Mouse (Mus musculus) midbrain, embryonic 11.5 days (tissue): ENCODE results near the gene Nolc1. TPM values are rescaled to one million over a fixed set of nuclear protein-coding genes. Genes with fewer than 3 reads are reported as not detected.

Experiments used
- ATAC-seq: fragments of 200-750 bp; cut with Nextera tagmentation; 2 replicates; pipeline ENCODE4 v1.8.0; 2017; ENCODE audit warnings: moderate TSS enrichment, moderate library complexity; ENCODE audit not compliant: low FRiP score
- DNase-seq: peaks from one replicate; pipeline ENCODE4 v3.0.0; 2015; ENCODE audit warnings: low spot score; ENCODE audit errors: missing footprints
- H3K27ac ChIP-seq: fragments of 300-500 bp; sonication (generic); 2 replicates; pipeline ENCODE4 v1.5.1; 2014; ENCODE audit warnings: low read depth, low read length
- H3K27me3 ChIP-seq: fragments of 300-500 bp; sonication (generic); 2 replicates; pipeline ENCODE4 v1.6.1; 2014; ENCODE audit warnings: mild to moderate bottlenecking, low read length, moderate library complexity, mixed read lengths; ENCODE audit not compliant: control insufficient read depth, insufficient read depth
- H3K36me3 ChIP-seq: fragments of 300-500 bp; sonication (generic); 2 replicates; pipeline ENCODE4 v1.6.1; 2014; ENCODE audit warnings: mild to moderate bottlenecking, low read length, moderate library complexity, mixed read lengths; ENCODE audit not compliant: control insufficient read depth, insufficient read depth
- H3K4me1 ChIP-seq: fragments of 300-500 bp; sonication (generic); 2 replicates; pipeline ENCODE4 v1.6.1; 2014; ENCODE audit warnings: low read length; ENCODE audit not compliant: control insufficient read depth, insufficient read depth
- H3K4me2 ChIP-seq: fragments of 300-500 bp; sonication (generic); 2 replicates; pipeline ENCODE4 v1.6.1; 2014; ENCODE audit warnings: mild to moderate bottlenecking, moderate library complexity
- H3K4me3 ChIP-seq: fragments of 300-500 bp; sonication (generic); 2 replicates; pipeline ENCODE4 v1.5.1; 2014; ENCODE audit warnings: low read depth, low read length
- H3K9ac ChIP-seq: fragments of 300-500 bp; sonication (generic); 2 replicates; pipeline ENCODE4 v1.6.1; 2014; ENCODE audit warnings: low read length
- H3K9me3 ChIP-seq: fragments of 300-500 bp; sonication (generic); 2 replicates; pipeline ENCODE4 v1.6.1; 2016; ENCODE audit warnings: low read length; ENCODE audit not compliant: control insufficient read depth
- WGBS: fragments of 180-500 bp; shearing (Covaris S2); extraction: QIAGEN DNeasy Blood & Tissue Kit; methylation state at CpG from one replicate; pipeline ENCODE4 v1.1.7; 2014; 5-methylcytosine and 5-hydroxymethylcytosine counted together
- polyA plus RNA-seq: library from polyadenylated mRNA; unstranded; fragments of >200 nt; fragmentation: Nextera tagmentation; extraction: Ambion mirVana; gene quantifications from 2 replicates; pipeline ENCODE4 v1.2.1, GENCODE M21; 2014

Gene Nolc1
- polyA plus RNA-seq, 1 experiment from 2014 or later: 115 TPM

DNA sequence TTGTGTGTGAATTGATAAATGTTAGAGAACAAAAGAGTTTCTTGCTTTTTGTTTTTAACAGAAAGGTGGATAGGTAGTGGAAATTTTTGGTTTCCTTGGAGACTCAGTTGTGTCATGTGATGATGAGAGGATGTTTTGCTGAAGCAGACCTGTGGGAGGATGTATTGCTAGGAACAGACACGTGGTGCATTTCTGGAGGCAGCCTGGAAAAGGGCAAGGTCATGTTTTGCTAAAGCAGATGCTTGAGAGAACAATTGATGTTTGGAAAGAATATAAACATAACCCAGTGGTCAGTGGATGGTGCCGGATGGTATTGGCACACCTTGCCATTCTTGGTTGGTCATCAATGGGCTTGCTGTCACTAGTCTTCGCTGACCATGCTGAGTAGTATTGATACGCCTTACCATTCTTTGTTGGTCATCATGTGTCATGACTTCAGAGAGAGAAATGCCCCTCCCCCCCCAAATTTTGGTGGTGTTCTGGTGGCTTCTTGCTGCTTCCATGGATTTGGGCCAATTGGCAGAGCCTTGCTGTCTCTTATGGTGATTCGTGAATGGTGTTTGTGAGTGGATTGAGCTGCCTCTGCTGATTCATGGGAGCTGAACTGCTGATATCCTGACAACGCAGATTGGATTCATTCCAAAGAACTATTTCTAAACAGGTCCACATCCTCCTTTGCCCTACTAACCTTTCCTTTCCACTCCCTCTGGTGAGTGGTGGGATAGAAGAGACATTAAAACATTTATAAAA lies 27.9 kb downstream of the Nolc1 start:
- 90% methylated on average over 6 of the region's 6 CpGs for WGBS

DNA sequence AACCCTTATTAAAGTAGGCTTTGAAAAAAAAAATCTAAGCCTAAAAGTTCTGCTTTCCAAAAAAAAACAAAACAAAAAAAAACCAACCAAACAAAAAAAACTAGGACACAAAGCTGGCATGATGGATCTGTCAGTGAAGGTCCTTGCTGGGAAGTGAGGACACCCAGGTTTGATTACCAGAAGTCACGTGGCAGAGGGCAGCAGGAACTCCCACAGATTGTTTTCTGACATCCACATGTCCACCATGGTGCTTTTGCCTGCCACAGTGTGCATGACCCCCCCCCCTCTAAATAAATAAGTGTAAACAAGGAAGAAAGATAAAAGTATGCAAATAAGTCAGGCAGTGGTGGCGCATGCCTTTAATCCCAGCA lies 28.5 kb downstream of the Nolc1 start:
- Histone ChIP-seq H3K36me3 (no peaks in the 10 kb centered on the region), H3K4me1 (no peaks in the 10 kb centered on the region), H3K27me3 (no peaks in the 10 kb centered on the region), H3K27ac (no peak overlapping the region), H3K9ac (no peak overlapping the region), H3K4me2 (no peak overlapping the region), H3K4me3 (no peak overlapping the region), H3K9me3 (no peaks in the 10 kb centered on the region)
- DNase-seq (no peak), ATAC-seq (no peak)
- 83% methylated on average over 2 of the region's 2 CpGs for WGBS

More for the DNA sequence above, 27.9 kb downstream of the Nolc1 start:
- ATAC-seq: no peak
- no peaks in the 10 kb centered on the region for H3K4me1 ChIP-seq
- no peaks in the 10 kb centered on the region for H3K36me3 ChIP-seq
- DNase-seq: no peak
- H3K9me3 ChIP-seq: no peaks in the 10 kb centered on the region
- H3K4me2 ChIP-seq: no peak overlapping the region
- H3K9ac ChIP-seq: no peak overlapping the region
- H3K27me3 ChIP-seq: no peaks in the 10 kb centered on the region
- H3K4me3 ChIP-seq: no peak overlapping the region
- H3K27ac ChIP-seq: no peak overlapping the region

DNA sequence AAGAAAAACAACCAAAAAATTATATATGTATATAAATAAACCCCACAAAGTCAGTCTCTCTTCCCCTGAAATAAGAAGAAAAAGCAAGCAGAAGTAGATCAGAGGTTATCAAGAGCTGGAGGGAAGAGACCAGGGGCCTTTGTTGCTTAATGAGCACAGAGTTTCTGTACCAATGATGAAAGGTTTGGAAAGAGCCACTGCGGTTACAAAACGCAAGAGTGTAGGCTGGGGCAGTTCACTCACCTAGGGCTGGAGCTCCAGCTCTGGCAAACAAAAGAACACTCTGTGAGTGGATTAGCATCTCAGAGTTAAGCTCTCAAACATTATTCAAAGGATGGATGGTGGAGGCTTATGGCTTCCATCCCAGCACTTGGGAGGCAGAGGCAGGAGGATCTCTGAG lies 34.6 kb downstream of the Nolc1 start:
- no peaks in the 10 kb centered on the region for H3K9me3 ChIP-seq
- H3K9ac ChIP-seq: no peak overlapping the region
- no peak overlapping the region for H3K27ac ChIP-seq
- H3K4me1 ChIP-seq: no peaks in the 10 kb centered on the region
- no peaks in the 10 kb centered on the region for H3K27me3 ChIP-seq
- ATAC-seq (no peak), DNase-seq (no peak)
- H3K4me2 ChIP-seq: no peak overlapping the region
- no peak overlapping the region for H3K4me3 ChIP-seq
- 69% methylated on average over 2 of the region's 2 CpGs for WGBS
- H3K36me3 ChIP-seq: no peaks in the 10 kb centered on the region

DNA sequence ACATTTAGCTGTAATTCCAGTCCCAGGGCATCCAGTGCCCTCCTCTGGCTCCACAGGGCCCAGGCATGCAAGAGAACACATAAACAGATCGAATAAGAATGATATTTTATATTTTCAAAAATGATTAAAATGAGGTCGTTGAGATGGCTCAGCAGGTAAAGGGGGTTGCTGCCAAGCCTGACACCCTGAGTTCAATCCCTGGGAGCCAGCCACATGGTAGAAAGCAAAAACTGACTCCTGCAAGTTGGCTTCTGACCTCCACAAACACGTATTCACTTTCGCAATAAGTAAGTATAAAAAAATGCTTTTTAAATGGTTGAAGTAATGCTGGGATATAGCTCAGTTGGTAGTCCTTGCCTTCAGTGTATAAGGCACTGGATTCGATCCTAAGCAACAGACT lies 35.1 kb downstream of the Nolc1 start:
- Histone ChIP-seq H3K4me2 (no peak overlapping the region), H3K36me3 (no peaks in the 10 kb centered on the region), H3K4me1 (no peaks in the 10 kb centered on the region), H3K4me3 (no peak overlapping the region), H3K27me3 (no peaks in the 10 kb centered on the region), H3K9me3 (no peaks in the 10 kb centered on the region), H3K9ac (no peak overlapping the region), H3K27ac (no peak overlapping the region)
- 91% methylated on average over 5 of the region's 5 CpGs for WGBS
- ATAC-seq (no peak), DNase-seq (no peak)

DNA sequence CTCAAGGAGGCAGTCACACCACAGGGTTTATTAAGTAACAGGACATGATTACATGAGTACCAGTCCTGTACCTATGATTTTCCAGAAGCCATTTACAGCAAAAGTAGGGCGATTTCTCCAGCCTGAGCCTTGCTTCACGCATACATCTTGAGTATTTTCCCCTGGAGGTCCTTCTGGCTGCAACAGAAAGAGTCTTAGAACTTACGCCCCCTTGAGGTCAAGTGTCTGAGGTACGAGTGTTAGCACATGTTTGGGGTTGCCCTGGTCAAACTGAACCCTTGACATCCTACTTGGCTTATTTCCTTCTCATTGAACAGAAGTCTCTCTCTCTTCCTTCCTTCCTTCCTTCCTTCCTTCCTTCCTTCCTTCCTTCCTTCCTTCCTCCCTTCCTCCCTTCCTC lies 39.0 kb downstream of the Nolc1 start:
- no peak for DNase-seq
- no peaks in the 10 kb centered on the region for H3K36me3 ChIP-seq
- no peak overlapping the region for H3K27ac ChIP-seq
- no peak overlapping the region for H3K9ac ChIP-seq
- no peaks in the 10 kb centered on the region for H3K4me1 ChIP-seq
- no peaks in the 10 kb centered on the region for H3K27me3 ChIP-seq
- H3K4me2 ChIP-seq: no peak overlapping the region
- no peak overlapping the region for H3K4me3 ChIP-seq
- no peak for ATAC-seq
- 65% methylated on average over 4 of the region's 4 CpGs for WGBS
- no peaks in the 10 kb centered on the region for H3K9me3 ChIP-seq

DNA sequence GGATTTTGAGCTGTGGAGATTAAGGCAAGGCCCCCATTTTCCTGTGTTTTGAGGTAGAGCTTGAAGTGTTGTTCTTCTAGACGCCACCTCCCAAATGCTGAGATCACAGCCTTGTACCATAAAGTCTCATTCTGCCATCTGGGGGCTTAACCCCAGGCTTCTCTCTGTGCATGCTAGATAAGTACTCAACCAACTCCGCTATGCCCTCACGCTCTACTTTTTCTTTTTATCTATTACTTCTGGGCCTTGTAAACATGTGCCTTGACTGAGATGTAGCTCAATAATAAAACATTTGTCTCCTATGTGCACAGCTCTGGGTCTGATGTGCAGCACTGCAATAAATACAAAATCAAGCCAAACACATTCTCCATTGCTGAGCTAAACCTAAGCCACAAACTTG lies 43.8 kb downstream of the Nolc1 start:
- no peaks in the 10 kb centered on the region for H3K36me3 ChIP-seq
- no peak overlapping the region for H3K27ac ChIP-seq
- H3K9ac ChIP-seq: no peak overlapping the region
- H3K9me3 ChIP-seq: no peaks in the 10 kb centered on the region
- ATAC-seq (no peak), DNase-seq (peak; percentile 26)
- H3K27me3 ChIP-seq: no peaks in the 10 kb centered on the region
- H3K4me3 ChIP-seq: no peak overlapping the region
- WGBS: 95% methylated on average over 3 of the region's 3 CpGs
- H3K4me1 ChIP-seq: no peaks in the 10 kb centered on the region
- no peak overlapping the region for H3K4me2 ChIP-seq

DNA sequence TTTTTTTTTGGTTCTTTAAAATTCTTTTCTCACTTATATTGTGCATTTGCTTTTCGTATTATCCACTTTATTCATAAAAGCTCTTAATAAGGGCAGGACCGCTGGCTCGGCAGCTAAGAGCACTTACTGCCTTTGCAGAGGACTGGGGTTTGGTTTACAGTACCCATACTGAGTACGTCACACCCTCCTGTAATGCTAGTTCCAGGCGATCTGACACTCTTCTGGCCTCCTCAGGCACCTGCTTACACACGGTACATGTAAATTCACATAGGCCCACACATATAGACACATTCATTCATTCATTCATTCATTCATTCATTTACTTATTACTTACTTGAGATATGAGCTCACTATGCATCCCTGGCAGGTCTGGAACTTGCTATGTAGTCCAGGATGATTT lies 45.2 kb downstream of the Nolc1 start:
- 82% methylated on average over 6 of the region's 6 CpGs for WGBS
- Histone ChIP-seq H3K27ac (no peak overlapping the region), H3K4me1 (no peaks in the 10 kb centered on the region), H3K27me3 (no peaks in the 10 kb centered on the region), H3K4me2 (no peak overlapping the region), H3K36me3 (no peaks in the 10 kb centered on the region), H3K4me3 (no peak overlapping the region), H3K9me3 (no peaks in the 10 kb centered on the region), H3K9ac (no peak overlapping the region)
- ATAC-seq (no peak), DNase-seq (peak; percentile 51)

DNA sequence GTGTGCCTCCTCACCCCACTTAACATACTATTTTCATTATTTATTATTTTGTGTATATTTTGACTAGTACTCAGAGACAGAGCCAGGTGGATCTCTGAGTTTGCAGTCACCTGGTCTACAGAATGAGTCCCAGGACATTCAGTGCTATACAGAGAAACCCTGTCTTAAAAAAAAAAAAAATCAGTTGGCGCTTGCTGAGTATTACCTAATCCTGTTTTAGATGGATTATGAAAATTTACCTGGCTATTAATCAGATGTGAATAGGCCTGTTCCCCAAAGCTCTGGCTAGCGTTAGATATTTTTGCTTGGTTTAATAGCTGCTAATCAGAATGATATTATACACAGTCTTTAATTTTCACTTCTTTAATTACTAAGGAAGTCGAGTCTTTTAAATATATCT lies 48.2 kb downstream of the Nolc1 start:
- Histone ChIP-seq H3K27me3 (no peaks in the 10 kb centered on the region), H3K9ac (no peak overlapping the region), H3K4me1 (no peaks in the 10 kb centered on the region), H3K9me3 (no peaks in the 10 kb centered on the region), H3K4me3 (no peak overlapping the region), H3K4me2 (no peak overlapping the region), H3K36me3 (no peaks in the 10 kb centered on the region), H3K27ac (no peak overlapping the region)
- no peak for ATAC-seq
- DNase-seq: peak; percentile 64
- WGBS: 84% methylated on average over 3 of the region's 3 CpGs

DNA sequence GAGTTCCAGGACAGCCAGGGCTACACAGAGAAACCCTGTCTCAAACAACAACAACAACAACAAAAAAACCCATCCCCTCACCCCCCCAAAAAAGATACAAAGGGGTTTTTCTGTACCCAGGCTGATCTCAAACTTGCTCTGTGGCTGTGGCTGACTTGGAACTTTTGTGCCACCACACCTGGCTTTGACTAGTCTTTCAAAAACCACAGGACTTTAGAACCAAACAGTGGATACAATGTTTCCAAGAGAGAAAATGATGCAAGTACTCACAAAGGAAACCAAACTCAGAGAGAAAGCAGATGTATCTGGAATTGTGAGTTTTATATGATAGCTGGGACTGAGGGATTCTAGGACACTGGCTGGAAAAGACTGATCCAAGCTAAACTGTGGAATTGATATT lies 49.0 kb downstream of the Nolc1 start:
- H3K36me3 ChIP-seq: no peaks in the 10 kb centered on the region
- no peaks in the 10 kb centered on the region for H3K27me3 ChIP-seq
- H3K27ac ChIP-seq: no peak overlapping the region
- H3K9ac ChIP-seq: no peak overlapping the region
- H3K4me3 ChIP-seq: no peak overlapping the region
- ATAC-seq (no peak), DNase-seq (peak; percentile 8)
- H3K9me3 ChIP-seq: no peaks in the 10 kb centered on the region
- H3K4me1 ChIP-seq: no peaks in the 10 kb centered on the region
- no peak overlapping the region for H3K4me2 ChIP-seq
